Mouse (Mus musculus) inflammation-experienced regulatory T-cells, adult 6 months (primary cell): ENCODE measurements around the gene Btk. TPM values are rescaled to one million over a fixed set of nuclear protein-coding genes. Genes with fewer than 3 reads are reported as not detected.

Source experiments
- polyA plus RNA-seq, 3 experiments: library from polyadenylated mRNA; unstranded; fragments of 100-300 nt; shearing (Covaris generic); gene quantifications; one replicate each; pipeline ENCODE4 v1.2.1; 2017

Btk gene
- polyA plus RNA-seq, 3 experiments from 2014 or later, result 0.54 to 1.2 (median 1.1) TPM

Other genes starting within 250 kb of the Btk start
- under 1 TPM in 1 of 3 experiments, not detected in 2; 0.16 TPM for gene Drp2, start 179.0 kb downstream of the Btk start, polyA plus RNA-seq
- gene Taf7l, start 107.1 kb downstream of the Btk start, polyA plus RNA-seq, result not detected
- gene Timm8a1, start 41.7 kb downstream of the Btk start, polyA plus RNA-seq, result 10 to 100 TPM; 26.3 to 31.8 (median 30.4) TPM
- 100 to 1,000 TPM; 370 to 723 (median 685) TPM for gene Rpl36a, start 2.1 kb upstream of the Btk start, polyA plus RNA-seq
- gene Gla, start 17.6 kb upstream of the Btk start, polyA plus RNA-seq, result 1 to 10 TPM; 3.1 to 5.2 (median 3.5) TPM
- 100 to 1,000 TPM in 1 of 3 experiments, 10 to 100 TPM in 2; 96.0 to 102 (median 98.8) TPM for gene Hnrnph2, start 17.6 kb upstream of the Btk start, polyA plus RNA-seq
- gene Armcx4, start 102.9 kb upstream of the Btk start, polyA plus RNA-seq, result 1 to 10 TPM in 1 of 3 experiments, under 1 TPM in 2; 0.54 to 1.0 (median 0.62) TPM
- 1 to 10 TPM in 2 of 3 experiments, under 1 TPM in 1; 0.54 to 4.6 (median 1.4) TPM for gene Armcx1, start 134.4 kb upstream of the Btk start, polyA plus RNA-seq
- gene Armcx6, start 167.8 kb upstream of the Btk start, polyA plus RNA-seq, result 1 to 10 TPM in 2 of 3 experiments, under 1 TPM in 1; 0.80 to 2.5 (median 1.7) TPM
- gene Armcx3, start 173.0 kb upstream of the Btk start, polyA plus RNA-seq, result 10 to 100 TPM in 2 of 3 experiments, 1 to 10 TPM in 1; 9.8 to 15.9 (median 12.1) TPM
- gene Armcx2, start 225.7 kb upstream of the Btk start, polyA plus RNA-seq, result 10 to 100 TPM in 1 of 3 experiments, 1 to 10 TPM in 2; 2.5 to 11.0 (median 9.6) TPM